Mouse (Mus musculus): ENCODE results near the gene Rragc. TPM values are rescaled to one million over a fixed set of nuclear protein-coding genes. Genes with fewer than 3 reads are reported as not detected.

Rragc gene
- polyA plus RNA-seq, 1 experiment from 2014 or later, result 69.0 TPM

- no peaks in the 10 kb centered on the region for H3K9me3 ChIP-seq (replicated peaks)
- 57% methylated on average over 4 of the region's 4 CpGs for WGBS
- 0 out of 2 replicates have a peak overlapping the region, but pooled peaks have one; percentile 5 for H3K4me3 ChIP-seq
Observed at GRCm38 (mm10) chr4:123957492-123957808, 40.2 kb downstream of the Rragc start.

GRCm38 (mm10) chr4:123957891-123958290 is 40.6 kb downstream of the Rragc start:
- H3K27ac ChIP-seq, result no peak overlapping the region
- H3K36me3 ChIP-seq, result no peaks in the 10 kb centered on the region
- ATAC-seq (ENCODE audit: low FRiP score), result no peak; the same call in 1 of the 2 replicates
- WGBS, result 73% methylated on average over 4 of the region's 4 CpGs
- peaks cover 13% of the 10 kb centered on the region for H3K4me1 ChIP-seq
- peaks cover 16% of the 10 kb centered on the region for H3K27me3 ChIP-seq
- H3K4me2 ChIP-seq (replicated peaks), result no peak overlapping the region
- no peak overlapping the region for H3K9ac ChIP-seq
- no peak overlapping the region for H3K4me3 ChIP-seq
- H3K9me3 ChIP-seq (replicated peaks), result no peaks in the 10 kb centered on the region

More at GRCm38 (mm10) chr4:123957492-123957808, 40.2 kb downstream of the Rragc start:
- Histone ChIP-seq H3K4me2 (replicated peaks) (peak overlapping the region; percentile 41; the same call in 1 of the 2 replicates), H3K9ac (no peak overlapping the region), H3K36me3 (no peaks in the 10 kb centered on the region), H3K27ac (no peak overlapping the region), H3K27me3 (peaks cover 16% of the 10 kb centered on the region), H3K4me1 (peaks cover 13% of the 10 kb centered on the region)
- ATAC-seq (ENCODE audit: low FRiP score), result peak; percentile 32; the same call in 1 of the 2 replicates

- H3K27me3 ChIP-seq, result peaks cover 16% of the 10 kb centered on the region
- 64% methylated on average over 4 of the region's 4 CpGs for WGBS
Observed at GRCm38 (mm10) chr4:123960955-123961354, 43.7 kb downstream of the Rragc start.

GRCm38 (mm10) chr4:123962721-123963120 is 45.5 kb downstream of the Rragc start:
- no peak overlapping the region for H3K4me3 ChIP-seq
- no peak for ATAC-seq (ENCODE audit: low FRiP score)
- no peaks in the 10 kb centered on the region for H3K36me3 ChIP-seq
- no peak overlapping the region for H3K27ac ChIP-seq
- H3K4me2 ChIP-seq (replicated peaks), result no peak overlapping the region
- peaks cover 5% of the 10 kb centered on the region; the same call in 1 of the 2 replicates for H3K4me1 ChIP-seq
- WGBS, result 75% methylated on average over 9 of the region's 9 CpGs
- H3K9me3 ChIP-seq (replicated peaks), result no peaks in the 10 kb centered on the region
- no peak overlapping the region for H3K9ac ChIP-seq
- H3K27me3 ChIP-seq, result peaks cover 7% of the 10 kb centered on the region

More at GRCm38 (mm10) chr4:123960955-123961354, 43.7 kb downstream of the Rragc start:
- no peak overlapping the region for H3K4me3 ChIP-seq
- no peak overlapping the region for H3K27ac ChIP-seq
- H3K9me3 ChIP-seq (replicated peaks), result no peaks in the 10 kb centered on the region
- peaks cover 13% of the 10 kb centered on the region for H3K4me1 ChIP-seq
- no peak overlapping the region for H3K9ac ChIP-seq
- no peak for ATAC-seq (ENCODE audit: low FRiP score)
- no peaks in the 10 kb centered on the region for H3K36me3 ChIP-seq
- H3K4me2 ChIP-seq (replicated peaks), result no peak overlapping the region

- H3K9me3 ChIP-seq (replicated peaks), result no peaks in the 10 kb centered on the region
- H3K4me3 ChIP-seq, result no peak overlapping the region
- H3K27me3 ChIP-seq, result peaks cover 5% of the 10 kb centered on the region; the same call in 1 of the 2 replicates
- H3K27ac ChIP-seq, result no peak overlapping the region
- no peak overlapping the region for H3K9ac ChIP-seq
- no peak for ATAC-seq (ENCODE audit: low FRiP score)
- H3K36me3 ChIP-seq, result no peaks in the 10 kb centered on the region
- peaks cover 16% of the 10 kb centered on the region for H3K4me1 ChIP-seq
- H3K4me2 ChIP-seq (replicated peaks), result no peak overlapping the region
- WGBS, result 81% methylated on average over 8 of the region's 8 CpGs
Observed at GRCm38 (mm10) chr4:123968663-123969321, 51.5 kb downstream of the Rragc start.

GRCm38 (mm10) chr4:123969458-123969857 is 52.2 kb downstream of the Rragc start:
- WGBS, result 72% methylated on average over 7 of the region's 7 CpGs

GRCm38 (mm10) chr4:123971059-123971458 is 53.8 kb downstream of the Rragc start:
- Histone ChIP-seq H3K27me3 (peaks cover 5% of the 10 kb centered on the region; the same call in 1 of the 2 replicates), H3K36me3 (no peaks in the 10 kb centered on the region), H3K4me1 (peaks cover 16% of the 10 kb centered on the region), H3K9me3 (replicated peaks) (no peaks in the 10 kb centered on the region), H3K27ac (no peak overlapping the region), H3K9ac (no peak overlapping the region), H3K4me2 (replicated peaks) (no peak overlapping the region), H3K4me3 (no peak overlapping the region)
- ATAC-seq (ENCODE audit: low FRiP score), result no peak
- WGBS, result 84% methylated on average over 4 of the region's 4 CpGs

More at GRCm38 (mm10) chr4:123969458-123969857, 52.2 kb downstream of the Rragc start:
- Histone ChIP-seq H3K27me3 (peaks cover 5% of the 10 kb centered on the region; the same call in 1 of the 2 replicates), H3K36me3 (no peaks in the 10 kb centered on the region), H3K4me3 (no peak overlapping the region), H3K4me2 (replicated peaks) (no peak overlapping the region), H3K9ac (no peak overlapping the region), H3K4me1 (peaks cover 16% of the 10 kb centered on the region), H3K9me3 (replicated peaks) (no peaks in the 10 kb centered on the region), H3K27ac (no peak overlapping the region)
- no peak for ATAC-seq (ENCODE audit: low FRiP score)

- H3K27me3 ChIP-seq, result peaks cover 5% of the 10 kb centered on the region; the same call in 1 of the 2 replicates
- H3K27ac ChIP-seq, result peak overlapping the region; percentile 44; the same call in 1 of the 2 replicates
Observed at GRCm38 (mm10) chr4:123972423-123973049, 55.3 kb downstream of the Rragc start.

GRCm38 (mm10) chr4:123982105-123982504 is 64.9 kb downstream of the Rragc start:
- Histone ChIP-seq H3K4me1 (peaks cover 7% of the 10 kb centered on the region), H3K9ac (no peak overlapping the region), H3K36me3 (no peaks in the 10 kb centered on the region), H3K4me2 (replicated peaks) (no peak overlapping the region), H3K4me3 (no peak overlapping the region), H3K27me3 (no peaks in the 10 kb centered on the region), H3K9me3 (replicated peaks) (no peaks in the 10 kb centered on the region), H3K27ac (no peak overlapping the region)
- no peak for ATAC-seq (ENCODE audit: low FRiP score)
- WGBS, result 38% methylated on average over 5 of the region's 5 CpGs

More at GRCm38 (mm10) chr4:123972423-123973049, 55.3 kb downstream of the Rragc start:
- Histone ChIP-seq H3K36me3 (no peaks in the 10 kb centered on the region), H3K4me3 (peak overlapping the region; percentile 31), H3K4me1 (peaks cover 16% of the 10 kb centered on the region), H3K9me3 (replicated peaks) (no peaks in the 10 kb centered on the region), H3K9ac (peak overlapping the region; percentile 50), H3K4me2 (replicated peaks) (peak overlapping the region; percentile 57)
- 5% methylated on average over 29 of the region's 29 CpGs for WGBS
- peak; percentile 76 for ATAC-seq (ENCODE audit: low FRiP score)

Other genes with a start within 250 kb of the Rragc start
- 75.1 and 80.2 TPM in 2 replicates for gene Macf1, start 233.1 kb upstream of the Rragc start, polyA plus RNA-seq (2016; fragmentation: Nextera tagmentation; extraction: Ambion mirVana)
- 324 and 347 TPM in 2 replicates for gene Ndufs5, start 199.2 kb upstream of the Rragc start, polyA plus RNA-seq (2016; fragmentation: Nextera tagmentation; extraction: Ambion mirVana)
- 94.3 and 99.3 TPM in 2 replicates for gene Akirin1, start 167.1 kb upstream of the Rragc start, polyA plus RNA-seq (2016; fragmentation: Nextera tagmentation; extraction: Ambion mirVana)
- 0.40 and 0.77 TPM in 2 replicates for gene Rhbdl2, start 129.6 kb upstream of the Rragc start, polyA plus RNA-seq (2016; fragmentation: Nextera tagmentation; extraction: Ambion mirVana)
- 0.18 TPM in 1 of 2 replicates, not detected in the other for gene 4933427I04Rik, start 57.8 kb upstream of the Rragc start, polyA plus RNA-seq (2016; fragmentation: Nextera tagmentation; extraction: Ambion mirVana)
- 48.9 and 56.1 TPM in 2 replicates for gene Mycbp, start 12.6 kb upstream of the Rragc start, polyA plus RNA-seq (2016; fragmentation: Nextera tagmentation; extraction: Ambion mirVana)
- gene 4930535I16Rik, start 576 bp downstream of the Rragc start, polyA plus RNA-seq (2016; fragmentation: Nextera tagmentation; extraction: Ambion mirVana), result not detected in 2 replicates